Mouse (Mus musculus): ENCODE measurements around the gene Ddx55.

- TF ChIP-seq CTCF (conservative IDR thresholded peaks at IDR 0.05; ENCODE audit: low read length): no peak
- TF ChIP-seq POU5F1 (IDR thresholded peaks at IDR 0.05; ENCODE audit: borderline replicate concordance, low read length): no peak
These were observed 21.1 kb upstream of the Ddx55 start for GRCm38 (mm10) chr5:124531583-124531930.

All from E14TG2a.4 (cell line).